In genomic region chr4:140101106-140101505, GRCm38 (mm10) we compare ENCODE assay signal across 9 mouse cellular contexts.
A peak's percentile ranks its signal among the peaks of the same experiment; 100 is the strongest.
DNase-seq lines count a peak whose midpoint lies in the region; ATAC-seq and TF ChIP-seq lines count a peak whose summit lies in the region.
"Had no signal": no experiment of that assay in that cellular context is flagged by ENCODE, and none has a peak within 500 bp of the region (broad histone marks: within the 10 kb centered on the region; RNA-seq: fewer than 3 reads in every experiment).

No protein-coding gene starts in this region.

- TF ChIP-seq CTCF in left cerebral cortex, adult 2 months (IDR thresholded peaks at IDR 0.05) = peak; percentile 95

- intact Hi-C loops in left cerebral cortex, adult 2 months (cut with DNase I) = loop anchor here (5.0 to 10.0 kb wide), 3 partner anchors 146 to 436 kb away; partner anchors contain the start of gene Igsf21
- intact Hi-C loops in left cerebral cortex, postnatal 36 days (cut with DNase I) = loop anchor here (10.0 kb wide), 2 partner anchors 144 to 444 kb away; partner anchors contain the start of gene Igsf21

- no peak overlapping the region for H3K4me3 ChIP-seq in left cerebral cortex, adult 2 months
- H3K4me3 ChIP-seq: lung, embryonic 15.5 days had no signal

- DNase-seq in adrenal gland, postnatal 14 days = peak; percentile 34
- DNase-seq in adrenal gland, adult 18-20 months (ENCODE audit: low spot score in 2 of 2) = no peak
- no peak for DNase-seq in left cerebral cortex, adult 2 months (ENCODE audit: extremely low spot score in 1 of 2, low spot score in 2 of 2)
- no peak for DNase-seq in left cerebral cortex, postnatal 36 days (ENCODE audit: low spot score in 2 of 2)
- DNase-seq in naive thymus-derived CD4-positive, alpha-beta T cell, adult 2 months (ENCODE audit: low read depth) = peak; percentile 9
- no peak for DNase-seq in urinary bladder, adult 2 months (ENCODE audit: low spot score)
- DNase-seq in spleen, adult 12 weeks (ENCODE audit: low spot score) = no peak

- ATAC-seq in common myeloid progenitor, adult 5-6 weeks (replicated peaks; ENCODE audit: low read depth, poor library complexity, severe bottlenecking) = 0 out of 2 replicates have a peak, but pooled peaks have one; percentile 47

- no peak overlapping the region for H3K27ac ChIP-seq in left cerebral cortex, adult 2 months
- H3K27ac ChIP-seq: lung, embryonic 15.5 days had no signal

Comparison
In these comparisons a context has a peak if more than half of its experiments do, and no peak if none do; other contexts are left out.
1. DNase-seq: peak in adrenal gland, postnatal 14 days (single experiment) and naive thymus-derived CD4-positive, alpha-beta T cell, adult 2 months (single experiment); none in adrenal gland, adult 18-20 months (0 of 2), left cerebral cortex, adult 2 months (0 of 2), left cerebral cortex, postnatal 36 days (0 of 2), urinary bladder, adult 2 months (single experiment) and spleen, adult 12 weeks (single experiment).